Mouse (Mus musculus): ENCODE measurements around the gene Pfn1. TPM values are rescaled to one million over a fixed set of nuclear protein-coding genes. Genes with fewer than 3 reads are reported as not detected.

Pfn1 gene
- polyA plus RNA-seq, 1 experiment: 1,131 TPM

DNA sequence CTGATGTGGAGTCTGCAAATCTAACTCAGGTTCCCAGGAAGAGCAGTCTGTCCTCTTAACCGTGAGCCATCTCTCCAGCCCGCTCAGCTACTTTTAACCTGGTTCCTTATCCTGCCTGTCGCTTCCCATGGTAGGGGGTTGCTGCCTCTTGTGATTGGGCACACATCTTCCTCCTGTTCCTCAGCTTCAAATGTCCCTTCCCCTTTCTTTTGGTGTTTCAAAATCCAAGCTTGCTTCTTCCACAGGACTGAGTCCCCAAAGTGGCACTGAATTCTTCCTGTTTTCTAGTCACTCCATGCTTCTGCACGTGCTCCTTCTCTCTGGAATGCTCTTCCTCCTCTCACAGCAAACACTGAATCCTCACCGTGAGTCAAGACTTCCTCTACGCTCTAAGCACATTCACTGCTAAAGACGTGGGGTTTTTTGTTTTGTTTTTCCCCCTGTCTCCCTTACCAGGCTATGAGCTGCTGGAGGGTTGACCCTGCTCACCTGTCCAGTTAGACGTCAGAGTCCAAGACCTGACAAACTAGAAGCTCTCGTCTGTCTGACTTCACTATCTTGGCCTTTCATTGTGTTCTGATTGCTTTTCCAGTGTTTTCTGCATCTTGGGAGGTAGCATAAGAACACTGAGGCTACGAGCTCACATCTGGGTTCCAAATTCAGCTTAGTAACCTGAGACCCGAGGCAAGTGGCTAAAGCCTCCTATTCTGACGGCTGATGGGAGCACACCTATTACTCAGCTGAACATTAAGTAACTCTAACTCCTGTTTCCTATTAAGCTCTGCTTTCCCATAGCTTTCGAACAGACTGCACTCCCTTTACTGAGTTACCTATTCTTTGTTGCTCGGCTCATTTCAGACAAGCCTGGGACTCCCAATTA is 13.1 kb upstream of the Pfn1 start:
- TF ChIP-seq POLR2A (IDR thresholded peaks at IDR 0.05; ENCODE audit: low read depth, low read length) (no peak), CTCF (IDR thresholded peaks at IDR 0.05; ENCODE audit: borderline replicate concordance, insufficient read depth, low read length) (no peak)
- peak overlapping the region; percentile 37 for H3K4me3 ChIP-seq (ENCODE audit: insufficient read depth, low read length)

GRCm38 (mm10) chr11:70666687-70667086 is 12.2 kb upstream of the Pfn1 start:
- H3K4me1 ChIP-seq (ENCODE audit: control insufficient read depth, insufficient read depth, low read length): peaks cover 6% of the 10 kb centered on the region
- TF ChIP-seq POLR2A (IDR thresholded peaks at IDR 0.05; ENCODE audit: low read depth, low read length) (no peak), CTCF (IDR thresholded peaks at IDR 0.05; ENCODE audit: borderline replicate concordance, insufficient read depth, low read length) (no peak)
- H3K4me3 ChIP-seq (ENCODE audit: insufficient read depth, low read length): no peak overlapping the region
- no peak overlapping the region for H3K27ac ChIP-seq (ENCODE audit: insufficient read depth, low read length)

More for the DNA sequence above, 13.1 kb upstream of the Pfn1 start:
- Histone ChIP-seq H3K4me1 (ENCODE audit: control insufficient read depth, insufficient read depth, low read length) (peaks cover 9% of the 10 kb centered on the region), H3K27ac (ENCODE audit: insufficient read depth, low read length) (peak overlapping the region; percentile 91)

GRCm38 (mm10) chr11:70664741-70665140 is 10.3 kb upstream of the Pfn1 start:
- Histone ChIP-seq H3K4me1 (ENCODE audit: control insufficient read depth, insufficient read depth, low read length) (peaks cover 6% of the 10 kb centered on the region), H3K27ac (ENCODE audit: insufficient read depth, low read length) (no peak overlapping the region), H3K4me3 (ENCODE audit: insufficient read depth, low read length) (no peak overlapping the region)
- TF ChIP-seq CTCF (IDR thresholded peaks at IDR 0.05; ENCODE audit: borderline replicate concordance, insufficient read depth, low read length) (no peak), POLR2A (IDR thresholded peaks at IDR 0.05; ENCODE audit: low read depth, low read length) (no peak)

DNA sequence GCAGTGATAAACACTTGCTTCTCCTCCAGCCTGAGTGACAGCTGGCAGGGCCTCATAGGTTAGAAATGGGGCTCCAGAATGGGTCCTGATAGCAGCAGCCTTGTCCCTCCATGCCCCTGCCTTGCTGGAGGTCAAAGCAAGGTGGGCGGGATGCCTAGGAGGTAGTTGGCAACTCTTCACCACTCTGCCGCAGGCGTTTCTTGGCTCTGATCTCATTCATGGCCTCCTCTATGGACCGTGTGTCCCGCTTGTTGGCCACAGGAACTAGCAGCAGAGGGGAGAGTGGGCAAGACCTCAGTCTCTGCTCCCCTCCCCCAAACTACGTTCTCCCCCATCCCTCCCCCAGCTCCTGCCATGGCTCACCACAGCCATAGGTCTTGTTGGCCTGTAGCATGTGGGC is 9.5 kb upstream of the Pfn1 start:
- TF ChIP-seq CTCF (IDR thresholded peaks at IDR 0.05; ENCODE audit: borderline replicate concordance, insufficient read depth, low read length): no peak
- no peak for TF ChIP-seq POLR2A (IDR thresholded peaks at IDR 0.05; ENCODE audit: low read depth, low read length)

DNA sequence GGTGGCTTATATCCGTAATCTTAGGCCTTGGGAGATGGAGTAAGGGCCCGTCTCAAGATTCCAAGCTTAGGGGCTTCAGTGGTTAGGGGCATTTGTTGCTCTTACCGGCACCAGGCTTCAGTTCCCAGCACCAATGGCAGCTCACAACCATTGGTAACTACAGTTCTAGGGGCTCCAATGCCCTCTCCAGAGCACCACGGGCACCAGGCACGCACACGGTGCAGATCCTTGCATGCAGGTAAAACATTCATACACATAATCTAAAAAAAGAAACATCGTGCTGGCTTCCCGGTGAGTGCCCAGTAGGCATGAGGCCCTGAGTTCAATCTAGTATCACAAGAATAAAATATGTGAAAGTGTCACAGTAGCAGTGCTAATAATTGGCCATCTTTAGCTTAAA is 8.7 kb upstream of the Pfn1 start:
- Histone ChIP-seq H3K4me1 (ENCODE audit: control insufficient read depth, insufficient read depth, low read length) (peaks cover 16% of the 10 kb centered on the region), H3K27ac (ENCODE audit: insufficient read depth, low read length) (no peak overlapping the region), H3K4me3 (ENCODE audit: insufficient read depth, low read length) (no peak overlapping the region)
- TF ChIP-seq POLR2A (IDR thresholded peaks at IDR 0.05; ENCODE audit: low read depth, low read length) (no peak), CTCF (IDR thresholded peaks at IDR 0.05; ENCODE audit: borderline replicate concordance, insufficient read depth, low read length) (no peak)

More for the DNA sequence above, 9.5 kb upstream of the Pfn1 start:
- H3K27ac ChIP-seq (ENCODE audit: insufficient read depth, low read length): no peak overlapping the region
- H3K4me1 ChIP-seq (ENCODE audit: control insufficient read depth, insufficient read depth, low read length): peaks cover 10% of the 10 kb centered on the region
- no peak overlapping the region for H3K4me3 ChIP-seq (ENCODE audit: insufficient read depth, low read length)

DNA sequence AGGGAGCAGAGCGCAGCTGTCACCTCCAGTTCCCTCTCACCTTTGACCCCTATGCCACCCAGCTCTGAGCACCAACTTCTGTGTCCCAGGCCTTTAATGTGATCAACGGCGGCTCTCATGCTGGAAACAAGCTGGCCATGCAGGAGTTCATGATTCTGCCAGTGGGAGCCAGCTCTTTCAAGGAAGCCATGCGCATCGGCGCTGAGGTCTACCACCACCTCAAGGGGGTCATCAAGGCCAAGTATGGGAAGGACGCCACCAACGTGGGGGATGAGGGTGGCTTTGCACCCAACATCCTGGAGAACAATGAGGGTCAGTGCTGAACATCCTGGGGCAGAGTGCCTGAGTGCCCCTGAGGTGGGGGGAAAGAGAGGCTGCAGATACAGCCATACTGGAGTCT is 6.1 kb upstream of the Pfn1 start:
- Histone ChIP-seq H3K4me3 (ENCODE audit: insufficient read depth, low read length) (no peak overlapping the region), H3K27ac (ENCODE audit: insufficient read depth, low read length) (no peak overlapping the region), H3K4me1 (ENCODE audit: control insufficient read depth, insufficient read depth, low read length) (peaks cover 14% of the 10 kb centered on the region)
- TF ChIP-seq CTCF (IDR thresholded peaks at IDR 0.05; ENCODE audit: borderline replicate concordance, insufficient read depth, low read length) (no peak), POLR2A (IDR thresholded peaks at IDR 0.05; ENCODE audit: low read depth, low read length) (no peak)

- H3K27ac ChIP-seq (ENCODE audit: insufficient read depth, low read length): no peak overlapping the region; the same call in 1 of the 2 replicates
- peaks cover 14% of the 10 kb centered on the region for H3K4me1 ChIP-seq (ENCODE audit: control insufficient read depth, insufficient read depth, low read length)
- no peak overlapping the region for H3K4me3 ChIP-seq (ENCODE audit: insufficient read depth, low read length)
- TF ChIP-seq POLR2A (IDR thresholded peaks at IDR 0.05; ENCODE audit: low read depth, low read length) (no peak), CTCF (IDR thresholded peaks at IDR 0.05; ENCODE audit: borderline replicate concordance, insufficient read depth, low read length) (no peak)
These were observed 4.5 kb upstream of the Pfn1 start for GRCm38 (mm10) chr11:70658942-70659341.

GRCm38 (mm10) chr11:70658521-70658920 is 4.1 kb upstream of the Pfn1 start:
- Histone ChIP-seq H3K4me3 (ENCODE audit: insufficient read depth, low read length) (no peak overlapping the region), H3K4me1 (ENCODE audit: control insufficient read depth, insufficient read depth, low read length) (peaks cover 14% of the 10 kb centered on the region), H3K27ac (ENCODE audit: insufficient read depth, low read length) (no peak overlapping the region; the same call in 1 of the 2 replicates)
- TF ChIP-seq POLR2A (IDR thresholded peaks at IDR 0.05; ENCODE audit: low read depth, low read length) (no peak), CTCF (IDR thresholded peaks at IDR 0.05; ENCODE audit: borderline replicate concordance, insufficient read depth, low read length) (no peak)

- peaks cover 14% of the 10 kb centered on the region for H3K4me1 ChIP-seq (ENCODE audit: control insufficient read depth, insufficient read depth, low read length)
- no peak overlapping the region; the same call in 1 of the 2 replicates for H3K27ac ChIP-seq (ENCODE audit: insufficient read depth, low read length)
- TF ChIP-seq CTCF (IDR thresholded peaks at IDR 0.05; ENCODE audit: borderline replicate concordance, insufficient read depth, low read length): no peak
- TF ChIP-seq POLR2A (IDR thresholded peaks at IDR 0.05; ENCODE audit: low read depth, low read length): no peak
- no peak overlapping the region for H3K4me3 ChIP-seq (ENCODE audit: insufficient read depth, low read length)
These were observed 3.5 kb upstream of the Pfn1 start for GRCm38 (mm10) chr11:70657991-70658390.

DNA sequence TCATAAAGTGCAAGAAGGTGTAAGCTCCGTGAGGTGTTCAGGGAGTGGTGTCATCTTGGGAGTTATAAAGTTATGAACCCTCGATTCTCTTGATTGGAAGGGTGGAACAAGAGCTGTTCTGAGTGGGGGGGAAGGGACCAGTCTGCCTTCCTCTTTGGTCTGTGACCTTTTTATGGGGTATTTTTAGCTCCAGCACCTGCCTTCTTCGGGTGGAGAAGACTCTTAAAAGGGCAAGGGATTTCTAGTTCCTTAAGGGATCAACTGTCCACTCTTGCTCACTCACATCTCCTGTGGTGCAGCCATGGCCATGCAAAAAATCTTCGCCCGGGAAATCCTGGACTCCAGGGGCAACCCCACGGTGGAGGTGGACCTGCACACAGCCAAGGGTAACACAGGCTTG is 3.1 kb upstream of the Pfn1 start:
- peaks cover 14% of the 10 kb centered on the region for H3K4me1 ChIP-seq (ENCODE audit: control insufficient read depth, insufficient read depth, low read length)
- 0 out of 2 replicates have a peak overlapping the region, but pooled peaks have one; percentile 2 for H3K27ac ChIP-seq (ENCODE audit: insufficient read depth, low read length)
- TF ChIP-seq CTCF (IDR thresholded peaks at IDR 0.05; ENCODE audit: borderline replicate concordance, insufficient read depth, low read length) (no peak), POLR2A (IDR thresholded peaks at IDR 0.05; ENCODE audit: low read depth, low read length) (no peak)
- H3K4me3 ChIP-seq (ENCODE audit: insufficient read depth, low read length): no peak overlapping the region
